Mouse (Mus musculus): Measurements from ENCODE around the gene Nadsyn1.

- TF ChIP-seq CTCF (IDR thresholded peaks at IDR 0.05; ENCODE audit: low read depth), result no peak
- TF ChIP-seq EP300 (IDR thresholded peaks at IDR 0.05; ENCODE audit: low read depth), result peak; percentile 61; the same call in 1 of the 2 replicates
Observed at GRCm38 (mm10) chr7:143769461-143769860, 53.2 kb downstream of the Nadsyn1 start.
